Mouse (Mus musculus) lung, postnatal 0 days (tissue): ENCODE data around the gene Eid2b. TPM values are rescaled to one million over a fixed set of nuclear protein-coding genes. Genes with fewer than 3 reads are reported as not detected.

ENCODE experiments used
- ATAC-seq: fragments of 200-750 bp; cut with Nextera tagmentation; 2 replicates; pipeline ENCODE4 v1.8.0; 2017; ENCODE audit warnings: moderate library complexity
- DNase-seq: peaks from one replicate; pipeline ENCODE4 v3.0.0-alpha.2; 2016; ENCODE audit warnings: low spot score
- H3K27ac ChIP-seq: fragments of 300-500 bp; sonication (generic); 2 replicates; pipeline ENCODE4 v1.5.1; 2014; ENCODE audit warnings: antibody characterized with exemption, mild to moderate bottlenecking, low read length, mixed read lengths
- H3K27me3 ChIP-seq: fragments of 300-500 bp; sonication (generic); replicated peaks from 2 replicates; pipeline ENCODE4 v1.6.1; 2014; ENCODE audit warnings: low read length, mixed read lengths; ENCODE audit not compliant: insufficient read depth
- H3K36me3 ChIP-seq: fragments of 300-500 bp; sonication (generic); 2 replicates; pipeline ENCODE4 v1.6.1; 2014; ENCODE audit warnings: low read length, mixed read lengths; ENCODE audit not compliant: insufficient read depth
- H3K4me1 ChIP-seq: fragments of 300-500 bp; sonication (generic); 2 replicates; pipeline ENCODE4 v1.6.1; 2014; ENCODE audit warnings: antibody characterized with exemption, low read depth, low read length, mixed read lengths; ENCODE audit not compliant: insufficient read depth
- H3K4me2 ChIP-seq: fragments of 300-500 bp; sonication (generic); replicated peaks from 2 replicates; pipeline ENCODE4 v1.6.1; 2014; ENCODE audit warnings: low read depth, mild to moderate bottlenecking, low read length, moderate library complexity, mixed read lengths
- H3K4me3 ChIP-seq: fragments of 300-500 bp; sonication (generic); 2 replicates; pipeline ENCODE4 v1.5.1; 2014; ENCODE audit warnings: low read depth, low read length
- H3K9ac ChIP-seq: fragments of 300-500 bp; sonication (generic); replicated peaks from 2 replicates; pipeline ENCODE4 v1.6.1; 2014; ENCODE audit warnings: low read depth, mild to moderate bottlenecking
- H3K9me3 ChIP-seq: fragments of 300-500 bp; sonication (generic); 2 replicates; pipeline ENCODE4 v1.6.1; 2016; ENCODE audit warnings: low read length, mixed read lengths
- CTCF ChIP-seq: IDR thresholded peaks from 2 replicates; pipeline ENCODE4 v1.5.1; 2016; ENCODE audit warnings: antibody characterized with exemption, mild to moderate bottlenecking
- EP300 ChIP-seq: IDR thresholded peaks from 2 replicates; pipeline ENCODE4 v1.6.1; 2016; ENCODE audit warnings: antibody characterized with exemption, mild to moderate bottlenecking, control low read depth
- WGBS: fragments of 180-500 bp; shearing (Covaris S2); extraction: QIAGEN DNeasy Blood & Tissue Kit; methylation state at CpG from one replicate; pipeline ENCODE4 v1.1.7; 2014; 5-methylcytosine and 5-hydroxymethylcytosine counted together
- polyA plus RNA-seq: library from polyadenylated mRNA; unstranded; fragments of >200 nt; fragmentation: Nextera tagmentation; extraction: Ambion mirVana; gene quantifications from 2 replicates; pipeline ENCODE4 v1.2.1, GENCODE M21; 2015

Gene Eid2b
- polyA plus RNA-seq, 1 experiment from 2014 or later: 12.9 TPM

DNA sequence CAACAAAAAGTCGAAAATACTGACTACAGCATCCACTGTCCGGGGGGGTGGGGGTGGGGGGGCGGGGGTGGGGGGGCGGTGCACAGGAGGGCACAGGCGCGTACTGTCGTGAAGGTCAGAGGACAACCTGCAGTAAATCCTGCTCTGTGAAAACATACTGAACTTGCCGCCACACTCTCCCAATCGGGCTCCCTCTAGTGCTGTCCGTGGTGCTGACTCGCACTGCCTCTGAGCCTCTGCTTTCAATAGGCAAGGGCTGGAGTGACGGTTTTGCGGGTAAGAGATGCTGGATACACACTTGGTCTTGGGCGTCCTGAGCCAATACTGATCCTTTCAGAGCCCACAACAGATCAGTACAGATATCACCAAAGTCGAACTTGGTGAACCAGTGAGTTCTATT is 13.8 kb upstream of the Eid2b start:
- 6% methylated on average over 13 of the region's 15 CpGs for WGBS

DNA sequence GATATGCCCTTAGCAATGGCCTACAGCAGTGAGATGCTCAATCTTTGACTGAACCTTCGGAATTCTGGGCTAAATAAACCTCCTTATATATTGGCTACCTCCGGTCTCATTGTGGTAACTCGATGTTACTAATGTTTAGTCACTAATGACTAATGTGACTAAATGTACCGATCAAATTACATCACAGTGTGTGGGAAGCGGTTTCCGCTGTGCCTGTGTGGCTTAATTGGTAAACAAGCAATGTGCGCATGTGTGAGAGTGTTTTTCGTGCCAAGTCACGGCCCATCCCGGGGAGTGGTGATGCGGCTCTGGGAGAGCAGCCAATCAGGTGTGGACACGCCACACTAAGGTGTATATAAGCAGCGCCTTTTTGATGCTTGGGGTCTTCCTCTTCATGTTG is 12.1 kb upstream of the Eid2b start:
- Histone ChIP-seq H3K4me3 (no peak overlapping the region), H3K27me3 (no peaks in the 10 kb centered on the region), H3K4me1 (no peaks in the 10 kb centered on the region), H3K9ac (no peak overlapping the region), H3K9me3 (no peaks in the 10 kb centered on the region), H3K36me3 (no peaks in the 10 kb centered on the region), H3K27ac (no peak overlapping the region), H3K4me2 (no peak overlapping the region)
- WGBS: 88% methylated on average over 13 of the region's 13 CpGs
- no peak for ATAC-seq
- no peak for DNase-seq
- no peak for TF ChIP-seq EP300
- TF ChIP-seq CTCF: no peak

More for the DNA sequence above, 13.8 kb upstream of the Eid2b start:
- H3K4me1 ChIP-seq: no peaks in the 10 kb centered on the region
- ATAC-seq (peak; percentile 61), DNase-seq (peak; percentile 81)
- H3K4me2 ChIP-seq: no peak overlapping the region
- no peak overlapping the region for H3K27ac ChIP-seq
- TF ChIP-seq EP300 (no peak), CTCF (peak; percentile 39)
- no peak overlapping the region for H3K4me3 ChIP-seq
- no peaks in the 10 kb centered on the region for H3K36me3 ChIP-seq
- H3K27me3 ChIP-seq: no peaks in the 10 kb centered on the region
- H3K9me3 ChIP-seq: no peaks in the 10 kb centered on the region
- no peak overlapping the region for H3K9ac ChIP-seq

- WGBS: 8% methylated on average over 48 of the region's 57 CpGs
- peak within 1 kb of the TSS; percentile 83 for H3K4me2 ChIP-seq
- peak; percentile 88 for DNase-seq
Measured at GRCm38 (mm10) chr7:28267129-28268041, 10.2 kb upstream of the Eid2b start, which contains the start of gene Eid2. TSS of gene Eid2 (plus strand) at chr7:28267881.

GRCm38 (mm10) chr7:28268042-28268531 is 9.5 kb upstream of the Eid2b start:
- Histone ChIP-seq H3K4me3 (peak overlapping the region; percentile 75), H3K27ac (peak overlapping the region; percentile 85), H3K9ac (peak overlapping the region; percentile 70), H3K4me1 (no peaks in the 10 kb centered on the region), H3K4me2 (peak overlapping the region; percentile 83), H3K9me3 (no peaks in the 10 kb centered on the region), H3K36me3 (no peaks in the 10 kb centered on the region), H3K27me3 (no peaks in the 10 kb centered on the region)
- peak; percentile 78 for ATAC-seq
- DNase-seq: peak; percentile 51
- WGBS: 2% methylated on average over 36 of the region's 62 CpGs
- TF ChIP-seq EP300 (no peak), CTCF (no peak)

More at GRCm38 (mm10) chr7:28267129-28268041, 10.2 kb upstream of the Eid2b start, which contains the start of gene Eid2:
- no peaks in the 10 kb centered on the region for H3K27me3 ChIP-seq
- TF ChIP-seq EP300 (no peak), CTCF (0 out of 2 replicates have a peak, but pooled peaks have one; percentile 8)
- ATAC-seq: peak; percentile 92
- peak within 1 kb of the TSS; percentile 85 for H3K27ac ChIP-seq
- H3K9ac ChIP-seq: peak within 1 kb of the TSS; percentile 70
- H3K36me3 ChIP-seq: no peaks in the 10 kb centered on the region
- peak within 1 kb of the TSS; percentile 75 for H3K4me3 ChIP-seq
- H3K4me1 ChIP-seq: no peaks in the 10 kb centered on the region
- no peaks in the 10 kb centered on the region for H3K9me3 ChIP-seq

DNA sequence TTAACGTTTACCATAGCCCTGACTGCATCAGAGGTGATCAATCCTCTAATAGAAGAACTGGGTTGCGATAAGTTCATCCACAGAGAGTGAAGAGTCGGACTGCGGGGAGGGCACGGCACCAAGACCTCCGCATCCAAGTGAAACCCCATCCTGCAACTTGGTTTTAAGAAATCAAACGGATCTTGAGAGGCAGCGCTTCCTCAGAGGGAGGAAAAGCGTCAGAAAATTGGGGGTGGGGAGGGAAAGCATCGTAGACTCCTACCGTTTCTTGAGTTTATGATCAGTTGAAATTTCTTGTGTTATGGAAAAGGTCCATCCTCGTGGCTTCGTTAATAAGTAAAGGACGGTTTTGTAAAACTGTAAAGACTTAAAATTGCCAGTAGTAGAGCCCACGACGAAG is 9.0 kb upstream of the Eid2b start:
- H3K4me2 ChIP-seq: peak overlapping the region; percentile 83
- H3K9me3 ChIP-seq: no peaks in the 10 kb centered on the region
- 0 out of 2 replicates have a peak overlapping the region, but pooled peaks have one; percentile 85 for H3K27ac ChIP-seq
- H3K4me3 ChIP-seq: peak overlapping the region; percentile 75
- no peak for ATAC-seq
- TF ChIP-seq CTCF (no peak), EP300 (no peak)
- H3K27me3 ChIP-seq: no peaks in the 10 kb centered on the region
- no peak for DNase-seq
- WGBS: 24% methylated on average over 16 of the region's 16 CpGs
- no peaks in the 10 kb centered on the region for H3K36me3 ChIP-seq
- peak overlapping the region; percentile 70 for H3K9ac ChIP-seq
- no peaks in the 10 kb centered on the region for H3K4me1 ChIP-seq

DNA sequence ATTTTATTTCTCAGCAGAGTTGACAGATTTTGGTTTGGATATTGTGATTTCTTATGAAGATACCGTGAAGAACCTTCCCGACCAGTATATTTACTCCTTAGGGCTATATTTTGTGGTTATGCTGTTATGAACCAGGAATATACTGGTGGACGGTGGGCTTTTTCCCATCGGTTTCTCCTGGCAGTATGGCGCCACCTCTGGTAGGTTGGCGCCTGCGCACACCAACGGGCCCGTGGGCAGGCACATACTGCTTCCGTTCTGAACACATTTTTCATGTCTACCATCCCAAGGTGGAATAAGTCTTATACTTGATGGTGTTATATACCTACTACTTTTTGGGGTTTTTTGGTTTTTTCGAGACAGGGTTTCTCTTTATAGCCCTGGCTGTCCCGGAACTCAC is 8.2 kb upstream of the Eid2b start:
- H3K27ac ChIP-seq: no peak overlapping the region
- no peak overlapping the region for H3K4me3 ChIP-seq
- DNase-seq (no peak), ATAC-seq (no peak)
- 93% methylated on average over 12 of the region's 12 CpGs for WGBS
- no peaks in the 10 kb centered on the region for H3K27me3 ChIP-seq
- TF ChIP-seq EP300: no peak
- peak; percentile 46 for TF ChIP-seq CTCF
- H3K9me3 ChIP-seq: no peaks in the 10 kb centered on the region
- no peak overlapping the region for H3K9ac ChIP-seq
- no peaks in the 10 kb centered on the region for H3K36me3 ChIP-seq
- H3K4me1 ChIP-seq: no peaks in the 10 kb centered on the region
- no peak overlapping the region for H3K4me2 ChIP-seq
